Mouse (Mus musculus) adrenal gland, adult (tissue): ENCODE results near the gene Slc2a8.

Experiments used
- DNase-seq, 2 experiments: peaks; one replicate each; pipeline ENCODE4 v3.0.0; 2022 to 2023; ENCODE audit warnings: low spot score in 1 of 2; ENCODE audit not compliant: inconsistent age in 2 of 2

Gene Slc2a8

DNA sequence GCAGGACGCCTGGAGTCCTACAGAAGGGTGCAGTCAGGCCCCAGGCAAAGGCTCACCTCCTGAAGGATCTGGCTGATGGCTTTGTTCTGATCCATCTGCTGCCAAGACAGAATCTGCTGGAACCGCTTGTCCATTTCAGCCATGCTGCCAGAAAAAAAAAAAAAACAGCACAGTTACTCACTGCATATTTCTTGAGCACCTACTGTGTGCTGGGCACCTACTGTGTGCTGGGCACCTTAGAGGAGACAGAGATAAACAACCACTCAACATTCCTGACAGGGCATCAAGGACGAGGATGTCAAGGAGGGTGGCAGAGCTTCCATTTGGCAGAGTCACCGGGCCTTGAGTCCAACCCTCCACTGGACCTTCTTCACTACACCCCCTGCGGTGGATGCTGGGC is 43.1 kb downstream of the Slc2a8 start:
- no peak for DNase-seq

DNA sequence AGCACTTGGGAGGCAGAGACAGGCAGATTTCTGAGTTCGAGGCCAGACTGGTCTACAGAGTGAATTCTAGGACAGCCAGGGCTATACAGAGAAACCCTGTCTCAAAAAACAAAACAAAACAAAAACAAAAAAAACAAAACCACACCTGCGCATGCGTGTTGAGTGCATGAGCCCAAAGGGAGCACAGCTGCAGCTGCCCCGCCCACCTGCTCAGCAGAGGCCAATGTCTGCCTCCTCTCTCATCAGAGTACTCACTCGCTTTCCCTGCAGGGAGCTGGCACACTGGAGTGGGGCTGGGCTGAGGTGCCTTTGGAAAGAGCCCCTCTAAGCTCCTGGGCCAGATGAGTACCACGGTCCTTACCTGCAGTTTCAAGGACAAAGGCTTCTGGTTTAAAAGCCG is 50.2 kb downstream of the Slc2a8 start:
- DNase-seq: no peak

DNA sequence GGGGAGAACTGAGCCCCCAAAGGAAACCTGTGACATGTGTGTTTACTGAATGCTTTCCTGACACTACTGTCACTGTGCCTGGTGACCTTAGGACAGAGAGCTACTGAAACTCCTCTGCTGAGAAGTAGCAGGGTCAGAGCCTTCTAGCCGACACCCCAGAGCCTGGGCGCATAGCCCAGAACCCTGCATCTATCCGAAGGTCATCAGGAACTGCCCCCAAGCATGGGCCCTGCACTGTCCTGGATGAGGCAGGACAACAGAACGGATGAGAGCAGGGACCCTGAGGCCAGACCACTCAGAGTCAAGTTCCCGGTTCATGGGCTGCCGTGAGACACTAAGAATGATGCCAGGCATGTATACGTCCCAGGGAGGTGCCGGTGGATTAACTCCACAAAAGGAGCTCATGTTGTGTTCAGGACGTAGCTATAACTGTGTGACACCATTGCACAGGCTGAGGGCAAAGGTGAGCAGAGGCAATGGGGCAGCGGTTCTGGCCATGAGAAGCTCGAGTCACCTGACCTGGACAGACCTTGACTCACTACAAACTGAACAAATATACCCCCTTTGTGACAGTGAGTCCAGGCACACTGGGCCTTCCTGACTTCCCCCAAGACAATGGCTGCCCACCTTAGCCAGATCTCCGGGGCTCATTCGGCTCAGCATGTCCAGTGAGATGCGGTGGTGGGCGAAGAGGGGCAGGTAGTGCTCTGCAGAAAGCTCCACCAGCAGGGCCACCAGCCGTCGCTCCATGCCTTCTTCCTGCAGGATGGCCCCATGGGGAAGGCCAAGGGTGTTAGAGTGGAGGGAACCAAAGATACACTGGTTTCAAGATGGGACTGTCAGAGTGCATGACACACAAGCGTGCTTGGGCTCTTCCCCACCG is 52.7 kb downstream of the Slc2a8 start:
- DNase-seq: no peak

DNA sequence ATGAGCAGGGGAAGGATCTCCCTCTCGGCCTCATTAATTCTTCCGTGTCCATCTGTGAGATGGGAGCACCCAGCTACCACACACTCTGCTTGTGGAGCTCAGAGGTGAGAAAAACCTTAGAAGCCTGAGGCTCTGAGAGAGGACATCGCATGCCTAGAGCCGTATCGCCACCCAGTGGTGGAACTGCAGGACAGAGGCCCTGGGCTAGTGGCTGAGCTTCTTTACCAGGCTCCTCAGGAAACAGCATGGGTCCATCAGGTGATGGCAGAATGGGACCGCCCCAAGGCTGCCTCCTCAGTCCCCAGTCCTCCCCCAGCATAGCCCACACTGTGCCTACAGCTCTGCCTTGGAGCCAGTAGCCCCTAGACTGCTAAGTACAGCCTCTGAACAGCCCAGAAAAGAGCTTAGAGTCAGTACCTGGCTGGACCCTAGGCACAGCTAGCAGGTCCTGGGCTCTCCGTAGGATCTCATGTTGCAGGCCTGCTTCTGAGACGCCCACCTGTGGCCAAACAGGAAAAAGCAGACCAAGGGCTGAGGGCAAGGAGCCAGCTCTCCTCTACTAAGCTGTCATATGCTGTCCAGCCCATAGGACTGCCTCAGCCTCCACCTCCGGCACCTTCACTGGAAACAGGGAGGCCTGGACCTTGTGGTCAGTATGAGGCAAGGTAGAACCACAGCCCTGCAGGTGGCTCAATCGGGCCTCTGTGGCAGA is 53.5 kb downstream of the Slc2a8 start:
- peak; percentile 69 to 82 for DNase-seq

DNA sequence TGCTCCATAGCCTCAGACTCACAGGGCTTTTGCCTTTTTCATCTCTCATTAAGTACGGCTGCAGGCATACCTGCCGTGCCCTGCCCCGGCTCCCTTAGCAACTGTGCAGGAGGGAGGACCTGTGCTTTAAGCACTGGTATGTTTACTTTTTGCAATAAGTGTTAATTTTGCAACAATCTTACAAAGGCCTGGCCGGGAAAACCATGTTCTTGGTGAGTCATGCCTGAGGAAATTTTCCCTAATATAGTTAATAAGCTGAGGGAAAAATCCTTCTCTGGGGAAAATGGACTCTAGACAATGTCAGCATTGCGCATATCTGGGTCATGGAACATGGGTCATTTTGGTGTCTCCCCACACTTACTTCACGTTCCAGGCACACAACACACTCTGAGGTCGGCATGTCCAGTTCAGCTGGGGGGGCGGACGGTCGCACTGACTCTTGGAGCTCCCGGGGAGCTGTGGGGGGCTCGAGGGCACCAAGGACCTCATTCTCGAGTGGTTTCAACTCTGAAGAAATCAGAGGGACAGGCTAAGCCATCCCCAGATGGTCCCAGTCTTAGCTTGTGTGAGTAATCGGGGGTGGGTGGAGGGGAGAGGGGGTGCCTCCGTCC is 54.2 kb downstream of the Slc2a8 start:
- peak in 1 of 2 experiments; percentile 48 for DNase-seq

DNA sequence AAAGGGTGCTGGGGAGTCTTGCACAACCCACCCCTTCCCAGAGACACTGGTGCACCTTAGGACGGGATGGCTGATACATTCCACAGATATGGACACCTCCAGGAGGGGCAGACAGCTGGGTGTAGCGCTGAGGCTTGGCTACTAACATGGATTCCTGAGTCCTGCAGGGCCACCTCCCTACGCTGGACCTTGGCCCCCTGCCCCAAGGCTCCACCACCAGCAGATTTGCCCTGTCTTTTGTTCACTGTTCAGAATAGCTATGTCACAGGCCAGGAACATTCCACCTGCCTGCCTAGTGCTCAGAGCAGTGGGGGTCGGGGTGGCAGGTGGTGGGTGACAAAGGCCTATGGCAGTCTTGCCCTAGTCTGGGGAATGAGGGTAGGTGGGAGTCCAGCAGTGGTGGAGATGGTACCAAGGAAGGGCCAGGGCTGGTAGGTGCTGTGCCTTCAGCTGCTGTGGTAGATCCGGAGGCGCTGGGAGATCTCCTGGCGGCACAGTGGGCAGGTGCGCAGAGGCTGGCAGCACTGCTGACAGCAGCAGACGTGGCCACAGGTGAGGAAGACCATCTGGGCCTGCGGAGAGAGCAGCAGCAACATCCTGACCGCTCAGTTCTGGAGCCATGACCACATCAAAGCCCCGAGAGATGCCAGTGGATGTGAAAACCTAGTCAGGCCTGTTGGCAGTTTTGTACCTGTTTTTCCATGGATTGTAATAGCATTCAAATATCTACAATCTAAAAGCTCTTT is 55.4 kb downstream of the Slc2a8 start:
- DNase-seq: peak in 1 of 2 experiments; percentile 32

DNA sequence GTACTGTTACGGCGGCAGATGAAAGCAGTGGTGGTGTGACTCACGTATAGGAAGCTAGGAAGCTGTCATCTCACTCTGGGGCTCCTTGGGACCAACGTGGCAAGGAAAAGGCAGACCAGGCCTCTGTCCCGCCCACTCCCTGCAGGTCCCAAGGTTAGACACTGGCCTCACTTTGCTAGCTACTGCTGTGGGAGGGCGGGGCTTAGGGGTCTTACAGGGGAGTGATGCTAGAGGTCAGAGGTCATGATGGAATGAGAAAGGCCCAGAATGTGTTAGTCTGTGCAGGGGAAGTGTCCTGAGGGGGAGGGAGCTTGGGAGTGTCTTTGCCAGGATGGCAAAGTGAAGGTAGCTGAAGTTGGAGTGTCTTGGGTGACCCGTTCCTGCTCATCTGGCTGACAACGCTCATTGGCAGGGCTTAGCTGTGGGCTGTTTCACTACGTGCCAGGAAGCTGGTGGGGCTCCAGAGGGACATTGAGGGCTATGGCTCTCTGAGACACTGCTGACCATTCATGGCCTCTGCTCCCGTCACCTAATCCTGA is 57.5 kb downstream of the Slc2a8 start:
- DNase-seq: peak in 1 of 2 experiments; percentile 35

DNA sequence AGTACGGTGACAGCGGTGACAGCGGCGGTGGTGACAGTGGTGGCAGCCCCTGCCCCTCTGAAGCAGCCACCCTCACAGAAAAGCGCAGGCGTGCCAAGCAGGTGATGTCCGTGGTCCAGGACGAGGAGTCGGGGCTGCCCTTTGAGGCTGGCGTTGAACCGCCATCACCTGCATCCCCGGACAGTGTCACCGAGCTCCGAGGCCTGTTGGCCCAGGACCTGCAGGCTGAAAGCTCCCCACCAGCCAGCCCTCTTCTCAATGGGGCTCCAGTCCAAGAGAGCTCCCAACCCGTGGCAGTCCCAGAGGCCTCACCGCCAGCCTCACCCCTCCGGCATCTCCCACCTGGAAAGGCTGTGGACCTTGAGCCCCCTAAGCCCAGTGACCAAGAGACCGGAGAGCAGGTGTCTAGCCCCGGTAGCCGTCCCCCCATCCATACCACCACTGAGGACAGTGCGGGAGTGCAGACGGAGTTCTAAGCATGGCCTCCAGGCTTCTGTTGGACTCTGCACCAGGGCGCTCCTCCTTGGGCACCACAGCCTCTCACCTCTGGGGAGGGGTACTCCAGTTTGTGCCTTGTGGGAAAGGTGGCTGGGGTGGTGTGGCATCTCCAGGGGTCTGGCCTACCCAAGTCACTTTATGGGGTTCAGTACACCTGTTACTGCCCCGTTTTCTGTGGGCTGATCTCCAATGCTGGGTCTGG is 58.2 kb downstream of the Slc2a8 start:
- DNase-seq: peak in 1 of 2 experiments; percentile 24
